ENCODE assay signal across 8 mouse cellular contexts in the genomic region with DNA sequence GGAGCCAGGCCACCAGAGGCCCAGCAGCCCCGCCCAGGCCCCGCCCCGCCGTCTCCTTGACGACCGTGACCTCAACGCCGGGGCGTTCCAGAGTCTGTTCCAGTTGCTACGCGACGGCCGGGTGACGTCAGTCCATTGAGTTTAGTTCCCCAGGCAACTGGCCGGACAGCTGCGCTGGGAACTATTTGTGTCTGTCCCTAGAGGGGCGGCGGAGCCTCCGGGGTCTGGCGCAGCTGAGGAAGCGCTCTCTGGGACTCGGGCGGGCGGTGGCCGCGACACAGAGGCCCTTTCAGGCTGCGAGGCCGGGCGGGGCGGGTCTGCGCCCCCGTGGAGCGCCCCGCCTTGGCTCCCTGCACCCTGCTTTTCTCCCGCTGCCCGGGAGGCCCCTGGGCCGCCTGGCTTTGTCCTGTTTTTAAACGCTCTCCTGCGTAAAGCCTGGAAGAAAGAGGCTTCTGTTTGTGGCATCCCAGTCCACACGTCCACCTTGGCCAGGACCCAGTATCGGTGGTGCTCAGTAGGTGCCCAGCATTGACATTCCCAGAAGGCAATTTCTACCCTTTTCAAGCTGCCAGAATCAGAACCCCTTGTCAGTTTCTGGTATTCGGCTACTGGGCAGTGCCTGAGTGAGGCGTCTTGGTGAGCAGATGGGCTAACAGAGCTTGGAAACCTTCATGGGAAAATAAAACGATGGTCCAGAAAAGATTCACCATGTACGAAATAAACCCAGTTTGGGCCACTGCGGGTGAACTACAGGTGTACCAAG. TPM values are rescaled to one million over a fixed set of nuclear protein-coding genes. Genes with fewer than 3 reads are reported as not detected.
DNase-seq lines count a peak whose midpoint lies in the region; TF ChIP-seq lines count a peak whose summit lies in the region.

No protein-coding gene starts in this region.

- intact Hi-C loops in gastrocnemius, adult 2 months (cut with DNase I), result no loop called here

- peak overlapping the region; percentile 80 for H3K4me3 ChIP-seq in gastrocnemius, adult 2 months
- peak overlapping the region; percentile 92 for H3K4me3 ChIP-seq in megakaryocyte, embryonic 14.5 days (replicated peaks)

- no peak for TF ChIP-seq CTCF in gastrocnemius, adult 2 months (IDR thresholded peaks at IDR 0.05)

- H3K4me1 ChIP-seq in megakaryocyte, embryonic 14.5 days, result peaks cover 90% of the 10 kb centered on the region

- peak overlapping the region; percentile 99 for H3K27ac ChIP-seq in gastrocnemius, adult 2 months

- H3K27me3 ChIP-seq in megakaryocyte, embryonic 14.5 days (replicated peaks), result no peaks in the 10 kb centered on the region

- no peaks in the 10 kb centered on the region for H3K9me3 ChIP-seq in megakaryocyte, embryonic 14.5 days

- H3K36me3 ChIP-seq in megakaryocyte, embryonic 14.5 days (replicated peaks; ENCODE audit: low read length), result no peaks in the 10 kb centered on the region

- DNase-seq in WW6 (ENCODE audit: low read depth, low spot score), result peak; percentile 90
- peak; percentile 90 to 97 for DNase-seq in cerebellum, postnatal 4 days (ENCODE audit: low spot score in 2 of 2)
- peak; percentile 99 for DNase-seq in gastrocnemius, adult 2 months
- peak; percentile 98 for DNase-seq in hindlimb bud, embryonic 11.5 days (ENCODE audit: extremely low spot score, low read depth, low spot score)
- peak; percentile 97 to 99 for DNase-seq in left cerebral cortex, adult 8-10 months (ENCODE audit: low spot score in 2 of 2)
- peak; percentile 99 to 100 for DNase-seq in right cerebral cortex, postnatal 10 days (ENCODE audit: low spot score in 2 of 2)
- DNase-seq in urinary bladder, postnatal 25 days (ENCODE audit: low spot score), result peak; percentile 99

RNA-seq across cellular contexts. Expression of gene Tex44, which starts 8.5 kb away (rescaled TPM):
- total RNA-seq in gastrocnemius, adult 2 months (2021), result not detected
- not detected for total RNA-seq in left cerebral cortex, adult 8-10 months (2022)
- not detected in 2 replicates for polyA plus RNA-seq in megakaryocyte, embryonic 14.5 days (2012; ENCODE audit: insufficient read depth, low replicate concordance)

RNA-seq across cellular contexts. Expression of gene Nmur1, which starts 8.6 kb away (rescaled TPM):
- not detected for total RNA-seq in gastrocnemius, adult 2 months (2021)
- total RNA-seq in left cerebral cortex, adult 8-10 months (2022), result under 1 TPM in 2 of 4 experiments, not detected in 2; 0.37 to 0.59 TPM
- 2.4 TPM in 1 of 2 replicates, not detected in the other for polyA plus RNA-seq in megakaryocyte, embryonic 14.5 days (2012; ENCODE audit: insufficient read depth, low replicate concordance)

Comparison
In these comparisons a context has a peak if more than half of its experiments do, and no peak if none do; other contexts are left out.
1. Peak in every context shown above with its lines: DNase-seq, H3K4me3 ChIP-seq and H3K27ac ChIP-seq.